ENCODE assay signal across 16 mouse cellular contexts in the genomic region with DNA sequence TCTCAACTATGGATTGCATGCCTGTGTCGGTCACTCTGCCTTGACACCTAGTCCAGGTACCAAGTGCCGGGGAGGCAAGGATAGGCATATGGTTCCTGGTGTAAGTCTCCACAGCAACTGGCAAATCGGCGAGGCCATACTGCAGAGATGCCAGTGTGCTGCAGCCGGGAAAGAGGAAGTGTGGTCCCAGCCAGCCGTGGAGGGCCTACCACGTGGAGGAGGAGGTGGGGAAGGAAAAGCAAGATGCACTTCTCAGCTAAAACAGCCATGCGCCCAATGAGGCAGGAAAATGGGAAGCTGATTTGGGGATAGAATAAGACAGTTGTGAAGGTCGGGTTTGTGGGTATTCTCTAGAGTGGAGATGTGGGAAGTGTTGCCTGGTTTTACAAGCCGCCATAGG.
DNase-seq lines count a peak whose midpoint lies in the region; ATAC-seq and TF ChIP-seq lines count a peak whose summit lies in the region.
"Had no signal": no experiment of that assay in that cellular context is flagged by ENCODE, and none has a peak within 500 bp of the region (broad histone marks: within the 10 kb centered on the region; RNA-seq: fewer than 3 reads in every experiment).

No protein-coding gene starts in this region.

- H3K27ac ChIP-seq in intestine, embryonic 16.5 days (ENCODE audit: low read length), result 0 out of 2 replicates have a peak overlapping the region, but pooled peaks have one; percentile 21
- H3K27ac ChIP-seq in intestine, embryonic 15.5 days, result no peak overlapping the region
- H3K27ac ChIP-seq in CH12.LX (ENCODE audit: insufficient read depth, low read depth), result no peak overlapping the region
- H3K27ac ChIP-seq in brown adipose tissue, adult 24 weeks (replicated peaks; ENCODE audit: low read depth, low read length), result 0 out of 2 replicates have a peak overlapping the region, but pooled peaks have one; percentile 48
- H3K27ac ChIP-seq: embryonic facial prominence, embryonic 12.5 days; limb, embryonic 12.5 days had no signal

- no peaks in the 10 kb centered on the region for H3K27me3 ChIP-seq in intestine, embryonic 16.5 days (replicated peaks; ENCODE audit: control insufficient read depth, insufficient read depth, low read length)
- no peaks in the 10 kb centered on the region for H3K27me3 ChIP-seq in intestine, embryonic 15.5 days (replicated peaks)
- no peaks in the 10 kb centered on the region for H3K27me3 ChIP-seq in CH12.LX (replicated peaks)
- H3K27me3 ChIP-seq in megakaryocyte, embryonic 14.5 days (replicated peaks), result no peaks in the 10 kb centered on the region
- H3K27me3 ChIP-seq: embryonic facial prominence, embryonic 12.5 days; limb, embryonic 12.5 days; Patski had no signal

- no peaks in the 10 kb centered on the region for H3K9me3 ChIP-seq in intestine, embryonic 16.5 days (ENCODE audit: control insufficient read depth, low read length)
- no peaks in the 10 kb centered on the region for H3K9me3 ChIP-seq in intestine, embryonic 15.5 days
- H3K9me3 ChIP-seq in CH12.LX (replicated peaks; ENCODE audit: low read length), result no peaks in the 10 kb centered on the region
- H3K9me3 ChIP-seq in megakaryocyte, embryonic 14.5 days, result no peaks in the 10 kb centered on the region
- H3K9me3 ChIP-seq: embryonic facial prominence, embryonic 12.5 days; limb, embryonic 12.5 days had no signal

- no peaks in the 10 kb centered on the region for H3K36me3 ChIP-seq in intestine, embryonic 16.5 days (ENCODE audit: control insufficient read depth, insufficient read depth, low read length)
- H3K36me3 ChIP-seq in intestine, embryonic 15.5 days, result no peaks in the 10 kb centered on the region
- peaks cover 6 to 34% of the 10 kb centered on the region in 2 experiments for H3K36me3 ChIP-seq in CH12.LX (replicated peaks in 1 of 2; ENCODE audit: control insufficient read depth in 1 of 2, insufficient read depth in 1 of 2, low read length in 1 of 2)
- peaks cover 69% of the 10 kb centered on the region for H3K36me3 ChIP-seq in megakaryocyte, embryonic 14.5 days (replicated peaks; ENCODE audit: low read length)
- H3K36me3 ChIP-seq: embryonic facial prominence, embryonic 12.5 days; limb, embryonic 12.5 days had no signal

- ATAC-seq in intestine, embryonic 16.5 days, result no peak
- no peak for ATAC-seq in intestine, embryonic 15.5 days
- ATAC-seq in activated CD4-positive, CD25-positive, alpha-beta regulatory T cell, adult 4 months, result no peak
- ATAC-seq: inflammation-experienced regulatory T-cells, adult 6 months; Patski had no signal

- TF ChIP-seq CTCF in CH12.LX (conservative IDR thresholded peaks at IDR 0.05 in 1 of 2, IDR thresholded peaks at IDR 0.05 in 1 of 2; ENCODE audit: low read depth in 2 of 2, low read length in 2 of 2), result no peak

- peaks cover 37% of the 10 kb centered on the region for H3K4me1 ChIP-seq in intestine, embryonic 16.5 days (ENCODE audit: control insufficient read depth, insufficient read depth, low read length)
- H3K4me1 ChIP-seq in intestine, embryonic 15.5 days (replicated peaks), result peaks cover 26% of the 10 kb centered on the region
- peaks cover 13 to 56% of the 10 kb centered on the region in 2 experiments for H3K4me1 ChIP-seq in CH12.LX (ENCODE audit: control insufficient read depth in 1 of 2, insufficient read depth in 2 of 2)
- H3K4me1 ChIP-seq in brown adipose tissue, adult 24 weeks (ENCODE audit: control insufficient read depth, insufficient read depth, insufficient read length, low read length), result peaks cover 38% of the 10 kb centered on the region
- H3K4me1 ChIP-seq in megakaryocyte, embryonic 14.5 days, result peaks cover 94% of the 10 kb centered on the region

- H3K4me2 ChIP-seq in intestine, embryonic 16.5 days (ENCODE audit: low read depth, low read length), result no peak overlapping the region
- no peak overlapping the region for H3K4me2 ChIP-seq in intestine, embryonic 15.5 days (replicated peaks)
- H3K4me2 ChIP-seq in CH12.LX (ENCODE audit: insufficient read depth, low read depth, poor library complexity, severe bottlenecking), result no peak overlapping the region
- H3K4me2 ChIP-seq: embryonic facial prominence, embryonic 12.5 days; limb, embryonic 12.5 days had no signal

- peak; percentile 61 for DNase-seq in CH12.LX (ENCODE audit: extremely low read depth)
- no peak for DNase-seq in layer of hippocampus, postnatal 10 days (ENCODE audit: low spot score in 2 of 2)
- no peak for DNase-seq in urinary bladder, postnatal 4 days (ENCODE audit: low spot score in 2 of 2)
- DNase-seq: adrenal gland, adult 8-10 months; cerebellum, postnatal 36 days; kidney, postnatal 10 days; retina, postnatal 1 day had no signal

- H3K9ac ChIP-seq in intestine, embryonic 16.5 days (ENCODE audit: low read depth, low read length), result no peak overlapping the region
- H3K9ac ChIP-seq in intestine, embryonic 15.5 days, result no peak overlapping the region
- H3K9ac ChIP-seq in CH12.LX (ENCODE audit: insufficient read depth, low read depth), result no peak overlapping the region
- H3K9ac ChIP-seq: embryonic facial prominence, embryonic 12.5 days; limb, embryonic 12.5 days had no signal

- no peak for TF ChIP-seq EP300 in CH12.LX (IDR thresholded peaks at IDR 0.05; ENCODE audit: low read length)

- dilution Hi-C loops in CH12.LX (cut with MboI; ENCODE audit: extremely low pct_ligation_motif_present, extremely low pct_unique_long_range_greater_than_20kb, low sequenced_read_pairs), result no loop called here

- in situ Hi-C loops in CH12.LX (cut with MboI; ENCODE audit: low pct_ligation_motif_present, low pct_unique_long_range_greater_than_20kb, low sequenced_read_pairs), result no loop called here

- 79% methylated on average over 10 of the region's 10 CpGs for WGBS in intestine, embryonic 16.5 days
- 75% methylated on average over 10 of the region's 10 CpGs for WGBS in intestine, embryonic 15.5 days

- no peak for TF ChIP-seq POLR2A in CH12.LX (IDR thresholded peaks at IDR 0.05; ENCODE audit: low read depth, low read length)

- peaks cover 61% of the 10 kb centered on the region for H3K79me2 ChIP-seq in CH12.LX (replicated peaks; ENCODE audit: control insufficient read depth, extremely low read depth, insufficient read depth, poor library complexity, severe bottlenecking)

- H3K4me3 ChIP-seq in intestine, embryonic 16.5 days (ENCODE audit: low read length), result no peak overlapping the region
- H3K4me3 ChIP-seq in intestine, embryonic 15.5 days (replicated peaks), result no peak overlapping the region
- H3K4me3 ChIP-seq in CH12.LX (replicated peaks in 1 of 3; ENCODE audit: low read depth in 2 of 3, low read length in 2 of 3, poor library complexity in 1 of 3), result no peak overlapping the region
- no peak overlapping the region for H3K4me3 ChIP-seq in brown adipose tissue, adult 24 weeks (ENCODE audit: insufficient read depth, low read depth, low read length)
- H3K4me3 ChIP-seq in megakaryocyte, embryonic 14.5 days (replicated peaks), result peak overlapping the region; percentile 76
- H3K4me3 ChIP-seq: embryonic facial prominence, embryonic 12.5 days; limb, embryonic 12.5 days had no signal

- TF ChIP-seq RAD21 in CH12.LX (IDR thresholded peaks at IDR 0.05; ENCODE audit: low read depth, low read length), result no peak

TF ChIP-seq in CH12.LX, 34 proteins besides CTCF, POLR2A, EP300 and RAD21:
- TF ChIP-seq RCOR1 (conservative IDR thresholded peaks at IDR 0.05; ENCODE audit: low read depth, low read length), result no peak
- TF ChIP-seq ELF1 (IDR thresholded peaks at IDR 0.05; ENCODE audit: low read depth, low read length), result no peak
- TF ChIP-seq MYC (IDR thresholded peaks at IDR 0.05; ENCODE audit: low read depth, low read length), result peak; percentile 88; the same call in 1 of the 2 replicates
- TF ChIP-seq MAX (IDR thresholded peaks at IDR 0.05; ENCODE audit: low read length), result peak; percentile 93
- TF ChIP-seq ZMIZ1 (IDR thresholded peaks at IDR 0.05; ENCODE audit: low read depth, low read length), result no peak
- TF ChIP-seq MXI1 (IDR thresholded peaks at IDR 0.05; ENCODE audit: low read depth, low read length), result no peak; the same call in 1 of the 2 replicates
TF ChIP-seq in CH12.LX: peak in this region for 2.

Comparison
In these comparisons a context has a peak if more than half of its experiments do, and no peak if none do; other contexts are left out.
1. H3K27ac ChIP-seq: peak in intestine, embryonic 16.5 days (single experiment) and brown adipose tissue, adult 24 weeks (single experiment); none in intestine, embryonic 15.5 days (single experiment) and CH12.LX (single experiment).